Mouse (Mus musculus) left cerebral cortex, adult 11 months (tissue): ENCODE measurements at regions not wholly inside any gene's neighbourhood (a gene's known extent, or its start where the extent isn't known, plus 50 kb on each side); places are given as distances from the start of the nearest gene placed in this dataset.
"Not testable (repeated sequence)": the region's sequence is repeated elsewhere in the genome, so short reads cannot be mapped to it uniquely, and the experiment has no call there.

Experiments used
- DNase-seq: peaks from one replicate; pipeline ENCODE4 v3.0.0; 2022; ENCODE audit warnings: low spot score

- DNase-seq = peak; percentile 65
These were observed 150.0 kb downstream of the Kcnrg start for GRCm38 (mm10) chr14:61757086-61757822.

GRCm38 (mm10) chr14:61757823-61758175, 150.5 kb downstream of the Kcnrg start:
- DNase-seq = no peak

GRCm38 (mm10) chr14:61758586-61758985, 151.3 kb downstream of the Kcnrg start:
- no peak for DNase-seq

- not testable (repeated sequence) for DNase-seq
These were observed 152.9 kb downstream of the Kcnrg start for GRCm38 (mm10) chr14:61760176-61760575.

- no peak for DNase-seq
These were observed 154.8 kb downstream of the Kcnrg start for GRCm38 (mm10) chr14:61762076-61762475.

- no peak for DNase-seq
These were observed 162.6 kb downstream of the Kcnrg start for GRCm38 (mm10) chr14:61769881-61770280.

- no peak for DNase-seq
These were observed 166.9 kb downstream of the Kcnrg start for GRCm38 (mm10) chr14:61774171-61774570.

- DNase-seq = no peak
These were observed 171.4 kb downstream of the Kcnrg start for GRCm38 (mm10) chr14:61778618-61779017.

GRCm38 (mm10) chr14:61783206-61783605, 175.9 kb downstream of the Kcnrg start:
- DNase-seq = no peak

GRCm38 (mm10) chr14:61784609-61785008, 177.4 kb downstream of the Kcnrg start:
- DNase-seq = no peak

GRCm38 (mm10) chr14:61786031-61786430, 178.8 kb downstream of the Kcnrg start:
- DNase-seq = no peak

- no peak for DNase-seq
These were observed 180.5 kb downstream of the Kcnrg start for GRCm38 (mm10) chr14:61787746-61788145.

GRCm38 (mm10) chr14:61788998-61789790, 181.9 kb downstream of the Kcnrg start:
- no peak for DNase-seq

- no peak for DNase-seq
These were observed 188.9 kb downstream of the Kcnrg start for GRCm38 (mm10) chr14:61795976-61796645.

- no peak for DNase-seq
These were observed 189.4 kb downstream of the Kcnrg start for GRCm38 (mm10) chr14:61796671-61797070.

GRCm38 (mm10) chr14:61803421-61803925, 196.2 kb downstream of the Kcnrg start:
- no peak for DNase-seq

GRCm38 (mm10) chr14:61805433-61805832, 198.2 kb downstream of the Kcnrg start:
- DNase-seq = no peak

- no peak for DNase-seq
These were observed 200.9 kb downstream of the Kcnrg start for GRCm38 (mm10) chr14:61808193-61808592.

- DNase-seq = no peak
These were observed 202.6 kb downstream of the Kcnrg start for GRCm38 (mm10) chr14:61809716-61810437.

GRCm38 (mm10) chr14:61810836-61811235, 203.6 kb downstream of the Kcnrg start:
- DNase-seq = no peak

GRCm38 (mm10) chr14:61817711-61818110, 210.5 kb downstream of the Kcnrg start:
- no peak for DNase-seq

GRCm38 (mm10) chr14:61818365-61818764, 211.1 kb downstream of the Kcnrg start:
- DNase-seq = no peak
